Mouse (Mus musculus) cerebellum, postnatal 10 days (tissue): ENCODE results near the gene Rpia.

Experiments used
- DNase-seq, 2 experiments: peaks; one replicate each; pipeline ENCODE4 v3.0.0; 2021; ENCODE audit warnings: mixed read lengths in 2 of 2

The Rpia gene

GRCm38 (mm10) chr6:70804632-70805031, 12.6 kb upstream of the Rpia start:
- DNase-seq: peak; percentile 48 to 64

DNA sequence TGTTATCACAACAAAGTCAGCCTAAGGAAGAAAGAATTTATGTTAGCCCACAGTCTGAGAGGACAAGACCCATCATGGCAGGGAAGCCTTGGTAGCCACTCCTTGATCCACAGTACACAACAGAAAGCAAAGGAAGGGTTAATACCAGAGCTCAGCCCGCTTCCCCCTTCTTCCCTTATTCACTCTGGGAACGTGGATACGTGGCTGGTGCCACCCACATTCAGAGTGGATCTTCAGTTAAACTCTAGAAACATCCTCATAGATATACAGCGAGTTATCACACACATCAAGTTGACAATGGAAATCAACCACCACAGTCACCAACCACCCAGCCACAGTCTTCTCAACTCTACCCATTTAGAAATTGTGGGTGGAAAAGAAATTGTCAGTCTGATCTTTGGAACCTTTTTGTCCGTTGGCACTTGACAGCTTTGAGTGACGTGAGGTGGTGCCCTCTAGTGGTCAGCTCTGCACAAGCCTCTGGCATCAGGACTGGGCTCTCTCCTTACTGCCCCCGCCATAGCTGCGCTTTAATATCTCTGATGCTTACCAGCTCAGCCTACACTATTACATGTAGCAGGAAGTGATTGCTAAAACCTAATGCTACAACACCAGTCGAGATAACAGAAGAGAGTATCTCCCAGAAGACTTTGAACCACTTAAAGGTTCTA, 5.7 kb upstream of the Rpia start:
- peak; percentile 84 to 85 for DNase-seq

- no peak for DNase-seq
These were observed 4.9 kb upstream of the Rpia start for GRCm38 (mm10) chr6:70796940-70797339.

DNA sequence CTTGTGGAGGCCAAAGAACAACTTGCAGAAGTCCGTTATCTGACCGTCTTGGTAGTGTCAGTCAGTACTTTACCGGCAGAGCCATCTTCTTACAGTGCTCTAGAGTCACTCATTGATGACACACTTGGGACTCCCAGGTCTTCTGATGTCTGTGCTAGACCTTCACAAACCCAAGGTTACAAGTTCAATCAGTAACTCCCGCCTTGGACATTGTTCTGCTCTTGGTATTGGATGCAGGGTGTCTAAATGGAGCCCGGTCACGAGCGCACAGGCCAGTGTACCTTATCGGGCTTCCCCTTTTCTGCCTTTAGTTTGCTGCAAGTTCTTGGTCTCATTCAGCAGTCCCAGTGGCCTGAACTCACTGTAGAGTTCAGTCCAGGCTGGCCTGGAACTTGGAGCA, 612 bp upstream of the Rpia start:
- peak in 1 of 2 experiments; percentile 22 for DNase-seq

GRCm38 (mm10) chr6:70790852-70791761, 925 bp downstream of the Rpia start:
- DNase-seq: peak; percentile 15 to 25

- no peak for DNase-seq
These were observed 1.9 kb downstream of the Rpia start for GRCm38 (mm10) chr6:70790034-70790650.

- no peak for DNase-seq
These were observed 2.9 kb downstream of the Rpia start for GRCm38 (mm10) chr6:70789134-70789533.

GRCm38 (mm10) chr6:70787524-70787923, 4.5 kb downstream of the Rpia start:
- DNase-seq: no peak

DNA sequence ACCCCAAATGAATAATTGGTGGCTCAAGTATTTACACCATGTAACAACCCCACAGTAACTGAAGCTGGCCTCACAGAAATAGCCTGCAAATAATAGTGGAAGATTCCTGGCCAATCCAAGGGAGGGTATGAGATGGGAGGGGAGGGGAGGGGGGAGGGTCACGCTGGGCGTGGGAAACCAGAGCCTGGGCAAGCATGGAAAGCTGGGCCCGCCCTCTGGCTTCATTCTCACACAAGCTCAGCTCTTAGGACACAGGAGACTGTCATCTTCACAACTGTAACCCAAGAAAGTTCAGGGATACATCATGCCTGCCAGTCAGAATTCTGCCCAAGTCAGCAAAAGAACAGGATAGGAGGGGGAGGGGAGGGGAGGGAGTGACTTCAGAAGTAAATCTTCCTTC, 6.2 kb downstream of the Rpia start:
- no peak for DNase-seq

GRCm38 (mm10) chr6:70784811-70785210, 7.2 kb downstream of the Rpia start:
- DNase-seq: no peak

- DNase-seq: peak in 1 of 2 experiments; percentile 30
These were observed 10.7 kb downstream of the Rpia start for GRCm38 (mm10) chr6:70781336-70781735.

DNA sequence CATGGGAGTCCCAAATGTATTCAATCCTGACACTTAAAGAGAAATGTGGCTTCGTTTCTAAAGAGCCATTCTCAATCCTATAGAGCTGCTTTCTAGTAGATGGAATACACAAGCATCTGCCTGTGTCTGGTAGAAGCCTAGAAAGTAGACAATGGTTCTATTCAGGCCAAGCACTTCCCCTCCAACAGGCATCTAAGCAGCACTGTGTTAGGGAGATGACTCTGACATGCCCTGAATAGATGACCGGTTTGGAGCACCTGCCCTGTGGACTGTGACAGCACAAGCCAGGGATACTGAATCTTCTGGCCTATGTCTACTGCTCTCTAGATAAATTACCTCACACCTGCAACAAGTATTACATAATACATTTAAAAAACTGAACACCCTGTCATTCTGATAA, 17.7 kb downstream of the Rpia start:
- no peak for DNase-seq

GRCm38 (mm10) chr6:70773769-70774168, 18.3 kb downstream of the Rpia start:
- no peak for DNase-seq

- DNase-seq: peak; percentile 87 to 91
These were observed 23.3 kb downstream of the Rpia start for GRCm38 (mm10) chr6:70768769-70769168.

DNA sequence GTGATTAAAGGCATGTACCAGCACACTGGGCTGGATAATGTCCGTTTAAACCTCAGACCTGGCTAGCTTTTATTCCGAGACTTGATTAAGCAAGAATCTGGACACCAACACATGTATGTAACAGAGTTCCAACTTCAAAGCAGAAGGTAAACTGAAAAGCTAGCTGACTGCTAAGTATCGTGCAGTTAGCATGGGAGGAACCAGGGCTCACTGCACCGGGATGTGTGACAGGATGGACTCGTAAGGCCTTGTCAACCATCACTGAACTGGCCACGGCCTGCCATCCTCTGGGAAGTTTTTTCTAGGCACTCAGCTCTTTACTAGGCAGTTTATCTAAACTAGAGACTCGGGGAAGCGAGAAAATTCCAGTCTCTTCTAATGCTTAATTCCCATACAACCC, 27.0 kb downstream of the Rpia start:
- no peak for DNase-seq

GRCm38 (mm10) chr6:70764551-70764950, 27.5 kb downstream of the Rpia start:
- no peak for DNase-seq

GRCm38 (mm10) chr6:70763881-70764280, 28.2 kb downstream of the Rpia start:
- DNase-seq: no peak

- DNase-seq: no peak
These were observed 29.4 kb downstream of the Rpia start for GRCm38 (mm10) chr6:70762659-70763058.

GRCm38 (mm10) chr6:70760951-70761350, 31.1 kb downstream of the Rpia start:
- DNase-seq: peak; percentile 71 to 73

DNA sequence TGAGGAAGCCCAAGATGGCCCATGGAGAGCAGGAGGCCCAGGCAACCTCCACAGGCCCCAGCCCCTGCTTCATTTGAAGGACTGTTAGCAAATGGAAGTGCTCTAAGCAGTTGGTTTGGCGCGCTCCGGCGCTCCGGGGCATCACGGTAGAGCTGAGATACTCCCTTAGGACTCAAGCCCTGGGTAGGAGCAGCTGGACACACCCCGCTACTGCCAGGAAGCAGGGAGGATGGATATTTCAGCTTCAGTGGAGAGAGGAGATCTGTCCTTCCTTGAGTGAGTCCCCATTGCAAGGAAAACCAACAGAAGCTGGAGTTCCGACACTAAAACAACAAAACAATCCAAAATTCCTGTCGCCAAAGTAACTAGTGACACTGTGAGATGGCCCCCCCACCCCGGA, 37.2 kb downstream of the Rpia start:
- DNase-seq: no peak

GRCm38 (mm10) chr6:70752351-70752750, 39.7 kb downstream of the Rpia start:
- peak; percentile 69 to 75 for DNase-seq

DNA sequence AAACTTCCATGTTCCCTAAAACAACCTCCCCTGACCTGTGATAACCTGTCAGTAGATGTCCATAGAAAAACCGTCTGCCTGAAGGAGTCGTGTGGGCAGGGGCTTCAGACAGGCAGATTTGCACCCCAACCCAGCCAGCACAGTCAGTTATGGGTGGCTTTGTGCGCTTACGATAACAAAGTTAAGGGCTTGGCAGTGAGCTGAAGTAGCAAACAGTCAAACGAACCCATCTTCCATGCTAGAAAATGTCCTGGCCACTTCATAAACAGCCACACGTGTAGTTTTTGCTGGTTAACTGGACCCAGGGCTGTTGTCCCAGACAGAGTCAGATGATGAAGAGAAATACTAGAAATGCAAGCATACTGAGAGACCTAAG, 40.1 kb downstream of the Rpia start:
- DNase-seq: no peak

- DNase-seq: no peak
These were observed 40.7 kb downstream of the Rpia start for GRCm38 (mm10) chr6:70751251-70751897.
